Mouse (Mus musculus) midbrain, embryonic 10.5 days (tissue): ENCODE data around the gene Prss41. TPM values are rescaled to one million over a fixed set of nuclear protein-coding genes. Genes with fewer than 3 reads are reported as not detected.
"Not testable (repeated sequence)": the region's sequence is repeated elsewhere in the genome, so short reads cannot be mapped to it uniquely, and the experiment has no call there.

Experiments used
- DNase-seq: peaks from one replicate; pipeline ENCODE4 v3.0.0-alpha.2; 2017; ENCODE audit warnings: low spot score
- H3K27ac ChIP-seq: fragments of 300-500 bp; sonication (generic); replicated peaks from 2 replicates; pipeline ENCODE4 v1.5.1; 2016; ENCODE audit warnings: mild to moderate bottlenecking
- H3K27me3 ChIP-seq: fragments of 300-500 bp; sonication (generic); 2 replicates; pipeline ENCODE4 v1.6.1; 2016; ENCODE audit warnings: low read depth, mild to moderate bottlenecking; ENCODE audit not compliant: poor library complexity, severe bottlenecking
- H3K36me3 ChIP-seq: fragments of 300-500 bp; sonication (generic); 2 replicates; pipeline ENCODE4 v1.6.1; 2016; ENCODE audit warnings: mild to moderate bottlenecking, moderate library complexity
- H3K4me1 ChIP-seq: fragments of 300-500 bp; sonication (generic); 2 replicates; pipeline ENCODE4 v1.6.1; 2016
- H3K4me3 ChIP-seq: fragments of 300-500 bp; sonication (generic); 2 replicates; pipeline ENCODE4 v1.5.1; 2016; ENCODE audit warnings: mild to moderate bottlenecking, moderate library complexity
- H3K9me3 ChIP-seq: fragments of 300-500 bp; sonication (generic); replicated peaks from 2 replicates; pipeline ENCODE4 v1.6.1; 2016; ENCODE audit warnings: mild to moderate bottlenecking
- WGBS: fragments of 180-500 bp; shearing (Covaris S2); methylation state at CpG from one replicate; pipeline ENCODE4 v1.1.7; 2016; 5-methylcytosine and 5-hydroxymethylcytosine counted together
- polyA plus RNA-seq: library from polyadenylated mRNA; unstranded; fragments of >200 nt; fragmentation: Nextera tagmentation; extraction: Ambion mirVana; gene quantifications from 2 replicates; pipeline ENCODE4 v1.2.1, GENCODE M21; 2016

Gene Prss41
- polyA plus RNA-seq: 1.7 and 2.3 TPM in 2 replicates

GRCm38 (mm10) chr17:23843812-23844273 is at the start of gene Prss41, which contains the start of gene Prss32:
Gene Prss41 (minus strand): TSS chr17:23844172.
Gene Prss32 (plus strand): TSS chr17:23843855.
- Histone ChIP-seq H3K4me1 (peaks cover 11% of the 10 kb centered on the region), H3K4me3 (peak within 1 kb of the TSS; percentile 45), H3K9me3 (no peaks in the 10 kb centered on the region), H3K27ac (no peak within 1 kb of the TSS), H3K36me3 (no peaks in the 10 kb centered on the region), H3K27me3 (peaks cover 16% of the 10 kb centered on the region; the same call in 1 of the 2 replicates)
- 15% methylated on average over 19 of the region's 19 CpGs for WGBS
- DNase-seq: peak; percentile 67

DNA sequence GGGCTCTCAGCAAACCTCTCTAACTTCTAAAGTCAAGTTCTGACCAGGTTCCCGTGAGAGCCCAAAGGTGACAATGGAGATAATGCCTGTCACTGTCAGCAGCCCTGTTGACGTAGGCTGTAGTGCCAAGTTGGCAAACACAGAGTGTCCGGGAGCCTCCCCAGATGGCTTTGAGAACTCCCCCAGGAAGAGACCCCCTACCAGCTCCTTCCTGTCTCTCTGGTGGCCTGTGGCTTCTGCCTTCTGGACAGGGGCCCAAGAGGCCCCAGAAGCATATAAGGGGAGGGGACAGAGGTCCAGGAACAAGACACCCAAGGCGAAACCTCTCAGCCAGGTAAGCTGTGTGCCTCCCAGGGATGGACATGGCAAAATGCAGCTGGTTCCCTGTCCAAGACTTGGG is 36.6 kb upstream of the Prss41 start, which contains the start of the genes Dcpp1 and Dcpp2:
TSS of gene Dcpp1 (plus strand) at position 301 of the 400 bp plus-strand sequence.
TSS of gene Dcpp2 (plus strand) at position 305 of the 400 bp plus-strand sequence.
- not testable (repeated sequence) for H3K9me3 ChIP-seq, DNase-seq, H3K4me3 ChIP-seq, H3K27me3 ChIP-seq, H3K27ac ChIP-seq, H3K36me3 ChIP-seq, H3K4me1 ChIP-seq
- WGBS: 79% methylated on average over 4 of the region's 4 CpGs

DNA sequence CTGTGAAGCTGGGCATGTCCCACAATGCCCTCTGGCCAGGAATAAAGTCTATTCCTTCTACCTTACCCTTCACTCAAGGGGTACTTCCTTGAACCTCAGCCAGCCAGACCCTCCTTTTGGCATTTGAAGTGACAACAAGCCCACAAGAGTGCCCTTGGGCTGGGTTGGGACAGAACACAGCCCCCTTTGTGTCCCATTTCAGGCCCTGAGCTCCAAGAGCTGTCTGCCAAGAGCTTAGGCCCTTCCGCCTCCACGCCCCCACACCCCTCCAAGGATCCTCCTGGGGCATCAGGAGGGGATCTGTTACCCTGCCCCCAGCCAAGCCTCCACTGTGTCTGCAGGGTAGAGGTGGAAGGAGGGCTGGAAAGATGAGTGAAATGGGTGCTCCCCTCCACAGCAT is 33.2 kb upstream of the Prss41 start:
- no peaks in the 10 kb centered on the region for H3K9me3 ChIP-seq
- H3K4me3 ChIP-seq: no peak overlapping the region
- H3K36me3 ChIP-seq: no peaks in the 10 kb centered on the region
- DNase-seq: no peak
- H3K27ac ChIP-seq: no peak overlapping the region
- WGBS: 93% methylated on average over 2 of the region's 2 CpGs
- peaks cover 8% of the 10 kb centered on the region for H3K4me1 ChIP-seq
- no peaks in the 10 kb centered on the region for H3K27me3 ChIP-seq

- DNase-seq: no peak
- Histone ChIP-seq H3K9me3 (no peaks in the 10 kb centered on the region), H3K27me3 (no peaks in the 10 kb centered on the region), H3K36me3 (no peaks in the 10 kb centered on the region), H3K27ac (no peak overlapping the region), H3K4me3 (no peak overlapping the region), H3K4me1 (peaks cover 8% of the 10 kb centered on the region)
- WGBS: 66% methylated on average over 3 of the region's 3 CpGs
Observed at GRCm38 (mm10) chr17:23876741-23877140, 32.8 kb upstream of the Prss41 start.

DNA sequence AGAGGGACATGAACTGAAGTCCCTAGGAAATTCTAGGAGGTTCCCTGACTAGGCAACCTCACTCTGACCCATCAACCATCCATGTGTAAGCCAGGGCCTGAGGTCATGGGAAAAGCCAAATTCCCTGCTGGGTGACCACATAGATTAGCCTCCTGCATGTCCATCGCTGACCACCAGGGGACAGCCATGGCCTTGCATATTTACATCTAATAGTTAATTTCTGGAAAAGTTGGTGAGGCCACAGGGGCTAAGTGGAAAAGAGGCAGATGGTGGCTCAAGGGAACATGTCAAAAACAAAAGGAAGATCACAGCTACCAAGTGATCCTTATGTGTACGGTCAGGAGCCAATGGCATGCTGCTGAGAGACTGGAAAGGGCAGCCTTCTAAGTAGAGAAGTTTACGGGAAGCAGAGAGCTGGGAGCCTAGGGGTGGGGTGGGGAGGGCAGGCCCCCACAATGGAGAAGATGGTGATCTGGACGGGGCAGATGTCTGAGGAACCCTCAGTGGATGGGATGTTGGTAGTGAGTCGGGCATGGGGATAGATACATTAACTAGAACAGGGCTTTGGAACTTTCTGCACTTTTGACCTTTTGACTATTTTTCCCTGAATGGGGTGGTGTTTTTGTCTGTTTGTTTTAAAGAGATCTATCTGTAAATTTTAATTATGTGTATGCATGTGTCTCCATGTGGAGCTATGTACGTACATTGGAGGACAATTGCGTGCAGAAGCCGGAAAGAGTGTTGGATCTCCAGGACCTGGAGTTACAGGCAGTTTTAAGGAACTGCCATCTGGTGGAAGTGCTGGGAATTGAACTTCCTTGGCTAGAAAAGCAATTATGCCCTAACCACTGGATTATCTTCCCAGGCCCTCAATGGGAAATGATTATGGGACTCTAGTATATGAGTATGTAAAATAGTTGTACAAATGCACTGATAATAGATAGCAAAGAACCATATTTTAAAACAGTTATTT is 30.2 kb upstream of the Prss41 start:
- DNase-seq: peak; percentile 62
- no peaks in the 10 kb centered on the region for H3K36me3 ChIP-seq
- peaks cover 8% of the 10 kb centered on the region for H3K4me1 ChIP-seq
- no peaks in the 10 kb centered on the region for H3K27me3 ChIP-seq
- H3K9me3 ChIP-seq: no peaks in the 10 kb centered on the region
- H3K4me3 ChIP-seq: no peak overlapping the region
- no peak overlapping the region; the same call in 1 of the 2 replicates for H3K27ac ChIP-seq
- WGBS: 55% methylated on average over 8 of the region's 8 CpGs

DNA sequence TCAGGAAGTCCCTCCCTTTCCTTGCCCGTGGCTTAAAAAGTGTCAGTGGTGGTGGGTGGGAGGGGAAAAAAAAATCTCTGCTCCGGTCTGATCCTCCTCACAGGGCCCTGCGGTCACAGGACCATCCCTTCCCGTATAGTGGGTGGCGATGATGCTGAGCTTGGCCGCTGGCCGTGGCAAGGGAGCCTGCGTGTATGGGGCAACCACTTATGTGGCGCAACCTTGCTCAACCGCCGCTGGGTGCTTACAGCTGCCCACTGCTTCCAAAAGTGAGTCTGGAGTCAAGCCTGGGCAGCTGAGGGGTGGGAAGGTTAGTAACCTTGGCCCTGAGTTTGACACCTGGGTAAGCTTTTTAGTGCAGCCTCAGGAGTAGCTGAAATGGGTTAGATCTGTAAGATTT is 24.5 kb upstream of the Prss41 start:
- 87% methylated on average over 11 of the region's 11 CpGs for WGBS
- H3K9me3 ChIP-seq: no peaks in the 10 kb centered on the region
- no peak overlapping the region for H3K27ac ChIP-seq
- DNase-seq: no peak
- H3K4me3 ChIP-seq: no peak overlapping the region
- H3K27me3 ChIP-seq: no peaks in the 10 kb centered on the region
- H3K4me1 ChIP-seq: no peaks in the 10 kb centered on the region
- H3K36me3 ChIP-seq: no peaks in the 10 kb centered on the region

DNA sequence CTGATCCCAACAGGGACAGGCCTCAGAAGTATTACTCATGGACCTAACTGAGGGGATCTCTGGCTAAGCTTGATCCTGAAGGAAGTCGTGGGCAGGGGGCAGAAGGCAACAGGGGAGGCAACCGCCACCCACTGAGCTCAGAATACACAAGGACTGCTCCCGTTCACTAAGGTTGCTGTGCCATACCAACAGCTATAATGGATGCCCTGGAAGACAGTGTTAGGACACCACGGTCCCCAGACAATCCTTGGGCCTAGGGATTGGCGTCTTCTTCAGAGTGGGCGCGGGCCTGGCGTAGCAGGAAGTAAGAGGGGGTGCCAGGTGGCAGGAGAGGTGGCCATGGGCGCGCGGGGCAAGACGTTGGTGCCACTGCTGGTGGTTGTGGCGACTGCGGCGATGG is 23.8 kb upstream of the Prss41 start, which contains the start of gene Prss21:
TSS of gene Prss21 (plus strand) at position 301 of the 400 bp plus-strand sequence.
- Histone ChIP-seq H3K27me3 (no peaks in the 10 kb centered on the region), H3K36me3 (no peaks in the 10 kb centered on the region), H3K27ac (no peak within 1 kb of the TSS), H3K4me1 (no peaks in the 10 kb centered on the region), H3K4me3 (no peak within 1 kb of the TSS), H3K9me3 (no peaks in the 10 kb centered on the region)
- no peak for DNase-seq
- 86% methylated on average over 15 of the region's 15 CpGs for WGBS

- Histone ChIP-seq H3K27ac (no peak overlapping the region), H3K27me3 (no peaks in the 10 kb centered on the region), H3K9me3 (no peaks in the 10 kb centered on the region), H3K36me3 (no peaks in the 10 kb centered on the region), H3K4me3 (no peak overlapping the region), H3K4me1 (no peaks in the 10 kb centered on the region)
- no peak for DNase-seq
- 83% methylated on average over 4 of the region's 4 CpGs for WGBS
Observed at GRCm38 (mm10) chr17:23862926-23863325, 19.0 kb upstream of the Prss41 start.

GRCm38 (mm10) chr17:23857913-23858312 is 13.9 kb upstream of the Prss41 start:
- Histone ChIP-seq H3K27ac (no peak overlapping the region), H3K4me3 (no peak overlapping the region), H3K36me3 (no peaks in the 10 kb centered on the region), H3K9me3 (no peaks in the 10 kb centered on the region), H3K27me3 (no peaks in the 10 kb centered on the region), H3K4me1 (no peaks in the 10 kb centered on the region)
- no peak for DNase-seq
- WGBS: 87% methylated on average over 2 of the region's 2 CpGs

DNA sequence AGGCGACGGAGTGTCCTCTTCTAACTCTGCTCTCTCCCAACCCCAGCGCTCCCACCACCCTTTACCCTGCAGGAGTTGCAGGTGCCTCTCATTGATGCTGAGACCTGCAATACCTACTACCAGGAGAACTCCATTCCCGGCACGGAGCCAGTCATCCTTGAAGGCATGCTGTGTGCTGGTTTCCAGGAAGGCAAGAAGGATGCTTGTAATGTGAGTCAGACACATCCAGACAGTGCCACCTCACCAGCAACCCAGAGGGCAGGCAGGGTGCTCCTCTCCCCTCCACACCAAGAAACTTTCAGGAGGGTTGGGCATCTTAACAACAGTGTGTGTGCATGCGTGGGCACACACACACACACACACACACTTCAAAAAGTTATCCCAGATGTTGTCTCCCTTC is 13.2 kb upstream of the Prss41 start:
- no peaks in the 10 kb centered on the region for H3K27me3 ChIP-seq
- H3K9me3 ChIP-seq: no peaks in the 10 kb centered on the region
- no peaks in the 10 kb centered on the region for H3K36me3 ChIP-seq
- DNase-seq: no peak
- no peak overlapping the region for H3K27ac ChIP-seq
- no peak overlapping the region for H3K4me3 ChIP-seq
- 88% methylated on average over 6 of the region's 6 CpGs for WGBS
- no peaks in the 10 kb centered on the region for H3K4me1 ChIP-seq

DNA sequence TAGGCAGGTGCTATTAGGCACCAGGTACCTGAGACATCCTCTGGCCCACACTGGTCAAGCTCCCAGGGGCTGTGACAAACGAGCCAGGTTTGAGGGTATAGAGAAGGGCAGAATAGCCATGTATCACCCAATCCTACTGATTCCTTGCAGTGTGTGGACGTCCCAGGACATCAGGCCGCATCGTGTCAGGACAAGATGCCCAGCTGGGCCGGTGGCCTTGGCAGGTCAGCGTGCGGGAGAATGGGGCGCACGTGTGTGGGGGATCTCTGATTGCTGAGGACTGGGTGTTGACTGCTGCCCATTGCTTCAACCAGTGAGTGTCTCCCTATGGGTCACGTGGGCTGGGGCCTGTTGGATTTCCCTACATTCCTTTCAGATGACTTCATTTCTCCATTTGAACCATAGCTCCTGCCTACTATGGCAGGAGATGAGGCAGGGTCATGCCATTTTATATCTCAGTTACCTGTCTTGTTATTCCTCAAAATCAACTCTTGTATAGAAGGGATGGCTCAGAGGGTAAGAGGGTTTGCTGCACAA is 10.3 kb upstream of the Prss41 start:
- Histone ChIP-seq H3K27me3 (no peaks in the 10 kb centered on the region), H3K27ac (no peak overlapping the region), H3K4me3 (no peak overlapping the region), H3K9me3 (no peaks in the 10 kb centered on the region), H3K4me1 (no peaks in the 10 kb centered on the region), H3K36me3 (no peaks in the 10 kb centered on the region)
- no peak for DNase-seq
- 85% methylated on average over 10 of the region's 10 CpGs for WGBS

DNA sequence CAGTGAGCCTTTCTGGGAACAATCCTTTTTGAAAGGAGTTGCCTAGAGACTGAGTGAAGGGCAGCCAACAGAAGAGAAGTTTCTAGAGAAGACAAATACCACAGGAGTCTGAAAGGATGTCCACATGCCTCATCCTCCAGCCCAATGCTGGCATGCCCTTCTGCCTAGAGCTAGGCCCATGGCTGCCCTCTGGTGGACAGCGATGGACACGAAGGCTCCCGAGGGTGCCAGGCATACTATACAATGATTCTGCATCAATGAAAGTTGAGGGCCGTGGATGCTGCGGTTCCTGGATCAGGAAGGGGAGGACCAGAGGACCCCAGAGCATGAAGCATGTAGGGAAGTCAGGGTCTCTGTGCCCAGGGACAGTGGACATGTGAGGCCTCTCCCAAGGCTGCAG is 9.3 kb upstream of the Prss41 start:
- WGBS: 33% methylated on average over 5 of the region's 5 CpGs
- Histone ChIP-seq H3K9me3 (no peaks in the 10 kb centered on the region), H3K4me1 (no peaks in the 10 kb centered on the region), H3K27ac (no peak overlapping the region), H3K27me3 (no peaks in the 10 kb centered on the region), H3K4me3 (no peak overlapping the region), H3K36me3 (no peaks in the 10 kb centered on the region)
- DNase-seq: peak; percentile 58
